Mouse (Mus musculus): Measurements from ENCODE around the gene Gtf3c5. TPM values are rescaled to one million over a fixed set of nuclear protein-coding genes. Genes with fewer than 3 reads are reported as not detected.

The Gtf3c5 gene
- polyA plus RNA-seq, 1 experiment from 2014 or later, result 55.5 TPM

GRCm38 (mm10) chr2:28552301-28552700, 31.2 kb downstream of the Gtf3c5 start:
- H3K27ac ChIP-seq (replicated peaks), result no peak overlapping the region
- H3K4me1 ChIP-seq, result no peaks in the 10 kb centered on the region
- H3K4me2 ChIP-seq (replicated peaks), result no peak overlapping the region
- H3K27me3 ChIP-seq, result no peaks in the 10 kb centered on the region
- WGBS, result 92% methylated on average over 5 of the region's 5 CpGs
- no peak for ATAC-seq (ENCODE audit: low FRiP score, low read depth)
- peaks cover 68% of the 10 kb centered on the region for H3K36me3 ChIP-seq
- no peak overlapping the region for H3K9ac ChIP-seq (replicated peaks)
- H3K9me3 ChIP-seq, result no peaks in the 10 kb centered on the region
- H3K4me3 ChIP-seq, result no peak overlapping the region

DNA sequence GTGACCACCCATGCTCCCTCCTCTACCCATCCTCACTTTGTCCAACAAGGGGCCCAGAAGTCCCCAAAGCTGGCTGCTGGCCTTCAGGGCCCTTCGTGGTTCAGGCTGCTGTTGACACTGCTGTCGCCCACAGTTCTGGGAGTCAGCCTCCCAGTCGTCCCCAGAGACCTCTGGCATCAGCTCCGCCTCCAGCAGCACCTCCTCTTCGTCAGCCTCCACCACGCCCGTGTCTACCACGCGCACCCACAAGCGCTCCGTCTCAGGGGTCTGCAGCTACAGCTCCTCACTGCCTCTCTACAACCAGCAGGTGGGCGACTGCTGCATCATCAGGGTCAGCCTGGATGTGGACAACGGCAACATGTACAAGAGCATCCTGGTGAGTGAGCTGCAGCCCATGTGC, 34.4 kb downstream of the Gtf3c5 start:
- Histone ChIP-seq H3K4me1 (no peaks in the 10 kb centered on the region), H3K27ac (replicated peaks) (no peak overlapping the region), H3K27me3 (no peaks in the 10 kb centered on the region), H3K9ac (replicated peaks) (no peak overlapping the region), H3K9me3 (no peaks in the 10 kb centered on the region), H3K36me3 (peaks cover 97% of the 10 kb centered on the region), H3K4me2 (replicated peaks) (no peak overlapping the region), H3K4me3 (no peak overlapping the region)
- no peak for ATAC-seq (ENCODE audit: low FRiP score, low read depth)
- 94% methylated on average over 13 of the region's 13 CpGs for whole genome bisulfite sequencing

DNA sequence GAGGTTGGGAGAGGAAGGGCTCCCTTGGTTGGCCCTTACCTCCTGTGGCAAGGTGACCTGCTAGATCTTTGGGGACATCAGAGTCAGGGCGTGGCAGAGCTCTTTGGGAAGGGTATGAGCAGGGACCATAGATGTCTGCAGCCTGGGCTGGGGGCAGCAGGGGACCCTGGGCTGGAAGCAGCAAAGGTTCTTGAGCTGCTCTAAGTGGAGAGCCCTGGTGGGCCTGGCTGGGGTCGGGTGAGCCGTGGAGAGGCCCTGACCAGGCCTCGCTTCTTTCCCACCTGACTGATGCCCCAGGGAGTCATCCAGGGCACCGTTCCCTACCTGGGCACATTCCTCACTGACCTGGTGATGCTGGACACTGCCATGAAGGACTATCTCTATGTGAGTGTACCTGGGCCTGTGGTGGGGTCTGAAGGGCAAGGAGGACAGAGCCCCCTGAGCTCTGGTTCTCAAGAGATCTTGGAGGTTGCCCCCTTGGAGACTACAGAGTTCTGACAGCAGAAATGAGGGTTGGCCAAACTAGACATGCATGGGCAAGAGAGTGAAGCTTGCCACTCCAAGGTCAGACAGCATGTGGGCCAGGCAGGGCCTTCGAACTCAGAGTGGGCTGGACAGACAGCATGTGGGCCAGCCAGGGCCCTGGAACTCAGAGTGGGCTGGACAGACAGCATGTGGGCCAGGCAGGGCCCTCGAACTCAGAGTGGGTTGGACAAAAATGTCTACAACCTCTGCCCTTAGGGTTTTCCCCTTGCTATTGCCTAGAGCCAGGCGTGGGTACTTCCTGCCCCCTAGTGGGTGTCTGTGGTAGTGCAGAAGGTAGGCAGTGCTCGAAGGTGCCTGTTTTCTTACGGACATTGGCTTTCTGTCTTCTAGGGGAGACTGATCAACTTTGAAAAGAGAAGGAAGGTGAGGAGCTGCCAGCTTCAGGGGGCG, 36.0 kb downstream of the Gtf3c5 start:
- H3K4me3 ChIP-seq, result no peak overlapping the region
- 55% methylated on average over 11 of the region's 11 CpGs for WGBS
- no peak overlapping the region for H3K27ac ChIP-seq (replicated peaks)
- H3K27me3 ChIP-seq, result no peaks in the 10 kb centered on the region
- ATAC-seq (ENCODE audit: low FRiP score, low read depth), result peak; percentile 25
- no peak overlapping the region for H3K4me2 ChIP-seq (replicated peaks)
- H3K36me3 ChIP-seq, result peaks cover 97% of the 10 kb centered on the region
- no peak overlapping the region for H3K9ac ChIP-seq (replicated peaks)
- no peaks in the 10 kb centered on the region for H3K9me3 ChIP-seq
- H3K4me1 ChIP-seq, result no peaks in the 10 kb centered on the region

DNA sequence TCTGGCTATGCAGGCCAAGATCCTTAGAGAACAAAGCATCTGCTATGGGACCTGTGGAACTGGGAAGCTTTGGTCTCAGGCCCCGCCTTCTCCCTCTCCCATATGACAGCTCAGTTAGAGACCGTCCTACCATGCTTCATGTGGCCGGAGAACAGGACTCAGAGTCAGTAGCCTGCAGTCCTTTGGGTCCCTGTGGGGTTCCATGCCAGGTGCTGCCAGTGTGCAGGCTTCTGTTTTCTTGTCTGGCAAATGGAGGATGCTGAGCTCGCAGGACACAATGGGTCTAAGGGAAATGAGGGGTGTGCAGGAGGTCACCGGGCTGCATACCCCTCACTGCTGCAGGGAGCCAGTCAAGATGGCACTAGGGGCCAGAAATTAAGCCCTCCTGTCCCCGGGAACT, 37.0 kb downstream of the Gtf3c5 start:
- no peaks in the 10 kb centered on the region for H3K9me3 ChIP-seq
- no peak overlapping the region for H3K4me3 ChIP-seq
- H3K36me3 ChIP-seq, result peaks cover 96% of the 10 kb centered on the region
- H3K27me3 ChIP-seq, result no peaks in the 10 kb centered on the region
- H3K4me1 ChIP-seq, result no peaks in the 10 kb centered on the region
- ATAC-seq (ENCODE audit: low FRiP score, low read depth), result no peak
- 81% methylated on average over 6 of the region's 6 CpGs for WGBS
- no peak overlapping the region for H3K9ac ChIP-seq (replicated peaks)
- no peak overlapping the region; the same call in 1 of the 2 replicates for H3K27ac ChIP-seq (replicated peaks)
- no peak overlapping the region for H3K4me2 ChIP-seq (replicated peaks)

- Histone ChIP-seq H3K4me2 (replicated peaks) (no peak overlapping the region), H3K4me3 (no peak overlapping the region), H3K27me3 (no peaks in the 10 kb centered on the region), H3K9ac (replicated peaks) (no peak overlapping the region), H3K4me1 (no peaks in the 10 kb centered on the region), H3K9me3 (no peaks in the 10 kb centered on the region), H3K36me3 (peaks cover 90% of the 10 kb centered on the region), H3K27ac (replicated peaks) (no peak overlapping the region)
- no peak for ATAC-seq (ENCODE audit: low FRiP score, low read depth)
Observed at GRCm38 (mm10) chr2:28545976-28546375, 37.6 kb downstream of the Gtf3c5 start.

- Histone ChIP-seq H3K4me3 (no peak overlapping the region), H3K4me1 (peaks cover 17% of the 10 kb centered on the region), H3K9ac (replicated peaks) (no peak overlapping the region), H3K27me3 (no peaks in the 10 kb centered on the region), H3K4me2 (replicated peaks) (no peak overlapping the region), H3K36me3 (peaks cover 73% of the 10 kb centered on the region), H3K9me3 (no peaks in the 10 kb centered on the region), H3K27ac (replicated peaks) (0 out of 2 replicates have a peak overlapping the region, but pooled peaks have one; percentile 6)
- whole genome bisulfite sequencing, result 92% methylated on average over 8 of the region's 8 CpGs
- no peak for ATAC-seq (ENCODE audit: low FRiP score, low read depth)
Observed at GRCm38 (mm10) chr2:28543894-28544293, 39.7 kb downstream of the Gtf3c5 start.

DNA sequence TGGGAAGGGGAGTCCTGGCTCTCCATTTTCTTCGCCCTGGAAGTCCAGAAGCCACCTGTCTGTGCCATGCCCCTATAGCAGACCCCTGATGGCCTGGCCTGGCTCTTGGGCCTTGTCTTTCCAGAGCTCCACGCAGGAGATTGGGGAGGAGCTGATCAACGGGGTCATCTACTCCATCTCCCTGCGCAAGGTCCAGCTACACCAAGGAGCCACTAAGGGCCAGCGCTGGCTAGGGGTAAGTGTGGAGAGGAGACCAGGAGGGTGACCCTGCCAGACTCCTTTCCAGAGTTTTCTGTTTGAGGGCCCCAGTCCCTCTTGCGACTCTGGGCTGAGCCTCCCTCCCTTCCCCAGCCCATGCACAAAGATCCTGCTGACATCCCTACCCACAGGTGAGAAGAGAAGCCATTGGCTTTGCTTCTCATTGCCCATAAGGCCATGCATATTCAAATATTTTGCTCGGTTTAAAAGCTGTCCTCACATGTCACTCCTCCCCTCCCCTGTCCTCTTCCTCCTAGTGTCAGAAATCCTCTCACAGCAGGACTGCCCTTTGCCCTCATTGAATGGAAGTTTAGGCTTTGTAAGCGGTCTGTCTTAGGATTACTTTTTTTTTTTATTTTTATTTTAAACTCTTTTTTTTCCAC, 42.8 kb downstream of the Gtf3c5 start:
- no peaks in the 10 kb centered on the region for H3K27me3 ChIP-seq
- no peak overlapping the region for H3K9ac ChIP-seq (replicated peaks)
- ATAC-seq (ENCODE audit: low FRiP score, low read depth), result no peak
- H3K36me3 ChIP-seq, result peaks cover 44% of the 10 kb centered on the region
- H3K4me2 ChIP-seq (replicated peaks), result no peak overlapping the region
- 78% methylated on average over 8 of the region's 8 CpGs for WGBS
- H3K4me3 ChIP-seq, result no peak overlapping the region
- peaks cover 49% of the 10 kb centered on the region for H3K4me1 ChIP-seq
- no peak overlapping the region for H3K27ac ChIP-seq (replicated peaks)
- H3K9me3 ChIP-seq, result no peaks in the 10 kb centered on the region

GRCm38 (mm10) chr2:28539949-28540348, 43.6 kb downstream of the Gtf3c5 start:
- peaks cover 57% of the 10 kb centered on the region for H3K4me1 ChIP-seq
- no peaks in the 10 kb centered on the region for H3K9me3 ChIP-seq
- no peak overlapping the region for H3K4me3 ChIP-seq
- H3K27me3 ChIP-seq, result no peaks in the 10 kb centered on the region
- no peak for ATAC-seq (ENCODE audit: low FRiP score, low read depth)
- peak overlapping the region; percentile 82 for H3K27ac ChIP-seq (replicated peaks)
- no peak overlapping the region; the same call in 1 of the 2 replicates for H3K9ac ChIP-seq (replicated peaks)
- peak overlapping the region; percentile 13; the same call in 1 of the 2 replicates for H3K4me2 ChIP-seq (replicated peaks)
- H3K36me3 ChIP-seq, result peaks cover 36% of the 10 kb centered on the region
- WGBS, result 87% methylated on average over 2 of the region's 2 CpGs

GRCm38 (mm10) chr2:28539206-28539605, 44.3 kb downstream of the Gtf3c5 start:
- Histone ChIP-seq H3K9ac (replicated peaks) (peak overlapping the region; percentile 20; the same call in 1 of the 2 replicates), H3K4me2 (replicated peaks) (peak overlapping the region; percentile 13; the same call in 1 of the 2 replicates), H3K4me1 (peaks cover 64% of the 10 kb centered on the region), H3K27me3 (no peaks in the 10 kb centered on the region), H3K27ac (replicated peaks) (peak overlapping the region; percentile 82), H3K9me3 (no peaks in the 10 kb centered on the region), H3K36me3 (peaks cover 29% of the 10 kb centered on the region), H3K4me3 (no peak overlapping the region)
- ATAC-seq (ENCODE audit: low FRiP score, low read depth), result peak; percentile 83
- WGBS, result 33% methylated on average over 7 of the region's 7 CpGs

DNA sequence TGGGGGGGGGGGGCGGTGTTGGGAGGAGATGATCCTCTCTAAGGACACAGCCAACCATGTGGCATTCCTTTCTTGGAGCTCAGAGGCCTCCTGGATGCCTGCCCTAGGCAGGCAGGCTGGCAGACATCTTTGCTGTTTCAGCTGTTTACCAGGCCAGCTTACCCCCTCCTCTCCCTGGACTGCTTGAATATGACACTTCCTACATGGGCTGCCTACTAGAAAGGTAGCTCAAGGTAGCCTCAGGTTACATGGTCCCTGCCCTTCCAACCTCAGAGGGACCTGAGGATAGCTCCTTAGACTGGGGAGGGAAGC, 44.8 kb downstream of the Gtf3c5 start:
- Histone ChIP-seq H3K36me3 (peaks cover 25% of the 10 kb centered on the region), H3K27me3 (no peaks in the 10 kb centered on the region), H3K9me3 (no peaks in the 10 kb centered on the region), H3K9ac (replicated peaks) (peak overlapping the region; percentile 20; the same call in 1 of the 2 replicates), H3K4me1 (peaks cover 68% of the 10 kb centered on the region), H3K4me3 (no peak overlapping the region), H3K27ac (replicated peaks) (peak overlapping the region; percentile 82), H3K4me2 (replicated peaks) (no peak overlapping the region)
- 45% methylated on average over 1 of the region's 1 CpGs for WGBS
- peak; percentile 5; the same call in 1 of the 2 replicates for ATAC-seq (ENCODE audit: low FRiP score, low read depth)

DNA sequence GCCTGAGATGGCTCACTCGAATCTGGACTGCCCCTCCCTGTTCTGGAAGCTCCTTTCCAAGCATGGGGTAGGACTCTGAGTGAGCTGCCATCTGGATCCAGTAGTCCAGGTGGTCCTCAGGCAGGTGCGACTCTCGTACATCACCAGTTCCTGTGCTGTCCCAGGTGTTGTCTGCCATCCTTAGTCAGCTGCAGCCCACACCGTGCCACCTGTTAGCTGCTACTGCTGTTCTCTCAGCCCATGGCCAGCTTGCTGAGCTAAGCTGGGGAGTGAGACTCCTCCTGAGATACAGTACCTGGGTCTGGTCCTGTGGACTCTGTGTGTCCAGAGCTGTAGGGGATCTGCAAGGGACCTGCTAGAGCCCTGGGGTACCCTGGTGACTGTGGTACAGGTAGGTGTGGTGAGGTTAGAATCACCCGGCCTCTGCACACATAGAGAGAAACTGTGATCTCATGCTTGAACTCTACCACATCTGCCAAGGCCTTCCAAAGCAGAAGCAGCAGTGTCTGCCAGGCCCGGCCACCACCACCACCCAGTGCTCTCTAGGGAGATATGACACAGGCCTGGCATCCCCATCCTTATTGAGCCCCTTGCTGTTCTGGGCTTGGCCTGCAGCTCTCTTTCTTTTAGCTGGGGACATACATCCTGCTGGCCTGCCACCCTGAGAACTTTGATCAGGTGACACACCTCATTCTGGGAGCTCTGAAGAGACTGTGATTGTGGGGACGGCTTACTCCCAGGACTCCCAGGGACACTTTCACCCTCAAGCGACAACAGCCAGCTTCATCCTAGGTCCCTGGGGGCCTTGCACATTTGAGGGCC, 45.3 kb downstream of the Gtf3c5 start:
- H3K27ac ChIP-seq (replicated peaks), result peak overlapping the region; percentile 82
- H3K4me1 ChIP-seq, result peaks cover 74% of the 10 kb centered on the region
- no peaks in the 10 kb centered on the region for H3K9me3 ChIP-seq

GRCm38 (mm10) chr2:28537634-28537920, 46.0 kb downstream of the Gtf3c5 start:
- Histone ChIP-seq H3K4me1 (peaks cover 80% of the 10 kb centered on the region), H3K27ac (replicated peaks) (peak overlapping the region; percentile 46; the same call in 1 of the 2 replicates), H3K4me3 (no peak overlapping the region), H3K27me3 (no peaks in the 10 kb centered on the region), H3K9ac (replicated peaks) (0 out of 2 replicates have a peak overlapping the region, but pooled peaks have one; percentile 11), H3K9me3 (no peaks in the 10 kb centered on the region), H3K4me2 (replicated peaks) (no peak overlapping the region), H3K36me3 (peaks cover 13% of the 10 kb centered on the region)
- 24% methylated on average over 4 of the region's 4 CpGs for WGBS
- no peak for ATAC-seq (ENCODE audit: low FRiP score, low read depth)

More for the DNA sequence above, 45.3 kb downstream of the Gtf3c5 start:
- WGBS, result 78% methylated on average over 8 of the region's 8 CpGs
- no peak for ATAC-seq (ENCODE audit: low FRiP score, low read depth)
- H3K4me3 ChIP-seq, result no peak overlapping the region
- H3K27me3 ChIP-seq, result no peaks in the 10 kb centered on the region
- H3K4me2 ChIP-seq (replicated peaks), result no peak overlapping the region
- peaks cover 19% of the 10 kb centered on the region for H3K36me3 ChIP-seq
- peak overlapping the region; percentile 20; the same call in 1 of the 2 replicates for H3K9ac ChIP-seq (replicated peaks)
